Mouse (Mus musculus): ENCODE data around the gene Ptch2.

Gene Ptch2

DNA sequence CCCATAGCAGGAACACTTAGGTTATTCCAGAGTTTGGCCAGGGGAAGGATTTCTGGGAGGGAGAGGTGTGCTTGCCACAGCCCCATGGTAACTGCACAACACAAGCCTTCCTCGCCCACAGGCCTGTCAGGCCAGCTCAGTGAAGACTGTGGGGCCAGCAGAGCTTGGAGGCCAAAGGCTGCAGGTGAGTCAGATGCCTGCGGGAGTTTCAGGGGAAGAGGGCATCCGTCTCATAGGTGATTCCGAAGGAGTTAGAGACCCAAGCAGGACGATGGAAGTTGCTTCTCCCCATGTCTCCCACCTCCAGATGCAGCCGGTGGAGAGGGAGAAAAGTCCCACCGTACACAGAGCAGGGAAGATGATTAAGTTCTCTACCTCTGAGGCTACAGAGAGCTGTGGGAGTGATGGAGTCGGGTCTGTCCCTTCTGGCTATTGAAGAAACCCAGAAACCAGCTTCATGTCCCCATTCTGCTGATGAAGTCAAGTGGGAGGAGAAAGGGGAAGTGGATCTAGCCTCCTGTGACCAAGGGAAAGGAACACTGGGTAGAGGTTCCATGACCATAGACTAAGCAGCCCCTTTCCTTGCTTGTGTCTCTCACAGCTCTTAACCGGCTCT is 30.9 kb downstream of the Ptch2 start, which contains the start of gene Tctex1d4:
Gene Tctex1d4, plus strand, starts transcription at position 120 of the 616 bp plus-strand sequence.
- in situ Hi-C loops (cut with MboI, MseI), result no loop called here

DNA sequence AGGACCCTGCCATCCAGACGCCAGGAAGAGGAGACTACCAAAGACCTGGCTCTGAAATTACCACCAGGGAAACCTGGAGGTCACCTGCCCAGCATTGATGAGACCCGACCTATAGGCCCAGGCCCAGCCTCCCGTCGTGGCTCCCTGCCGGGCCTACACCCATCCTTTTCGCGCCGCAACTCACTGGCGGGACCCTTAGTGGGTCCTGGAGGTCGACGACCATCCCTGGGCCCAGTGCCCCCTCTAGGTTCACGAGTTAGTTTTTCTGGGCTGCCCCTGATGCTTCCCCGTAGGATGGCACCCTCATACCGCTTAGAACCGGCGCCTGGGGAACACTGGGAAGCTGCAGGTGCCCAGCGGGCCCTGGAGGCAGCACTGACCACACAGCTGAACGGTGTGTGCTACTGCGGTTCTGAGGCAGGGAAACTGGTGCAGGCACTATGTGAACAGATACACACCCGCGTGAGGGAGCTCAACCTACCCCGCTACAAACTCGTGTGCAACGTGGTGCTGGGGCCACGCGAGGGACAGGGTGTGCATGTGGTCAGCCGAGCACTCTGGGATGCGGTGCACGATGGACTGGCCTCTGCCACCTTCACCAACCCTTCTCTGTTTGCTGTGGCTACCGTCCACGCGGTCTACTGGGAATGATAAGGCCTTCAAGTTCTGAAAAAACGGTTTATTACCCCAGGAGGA is 32.3 kb downstream of the Ptch2 start:
- in situ Hi-C loops (cut with MboI, MseI), result no loop called here

DNA sequence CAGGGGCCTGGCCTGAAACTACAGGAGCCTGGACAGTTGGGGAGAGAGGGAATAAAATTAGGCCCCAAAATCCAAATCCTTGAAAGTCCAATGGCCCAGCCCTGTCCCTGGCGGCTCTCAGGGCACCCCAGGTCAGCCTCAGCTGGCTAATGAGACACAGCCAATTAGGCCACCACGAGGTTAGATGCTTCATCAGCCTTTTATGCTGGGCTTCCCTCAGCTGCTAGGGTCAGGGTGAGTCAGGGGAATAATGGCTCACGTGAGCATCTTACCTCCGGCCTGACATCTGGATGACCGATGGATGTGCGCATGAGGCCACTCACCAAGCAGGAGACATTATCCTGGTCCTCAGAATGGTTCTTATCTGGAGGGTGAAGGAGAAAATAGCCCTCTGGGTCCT is 34.9 kb downstream of the Ptch2 start:
- in situ Hi-C loops (cut with MboI, MseI), result loop anchor here in 1 of 2 experiments (5.0 kb wide), 1 partner anchor 133 kb away; the partner anchor contains the start of gene Hectd3

DNA sequence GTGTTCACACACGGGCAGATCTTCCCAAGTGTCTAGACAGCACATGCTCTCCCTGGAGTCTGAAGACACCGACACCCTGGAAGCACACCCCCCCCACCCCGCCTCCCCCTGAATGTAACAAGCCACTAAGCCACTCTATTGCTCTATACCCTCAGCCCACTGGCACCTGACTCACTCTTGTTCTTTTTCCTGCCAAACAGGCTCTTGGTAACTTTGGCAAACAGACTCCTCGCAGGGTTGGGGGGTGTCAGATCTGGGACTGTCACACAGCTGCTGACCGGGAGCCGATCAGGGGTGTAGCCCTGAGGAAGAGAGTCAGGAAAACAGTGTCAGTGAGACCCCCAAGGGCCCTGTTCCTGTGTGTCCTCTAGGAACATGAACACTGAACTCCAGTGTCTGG is 35.3 kb downstream of the Ptch2 start:
- in situ Hi-C loops (cut with MboI, MseI), result loop anchor here in 1 of 2 experiments (5.0 kb wide), 1 partner anchor 134 kb away; the partner anchor contains the start of gene Hectd3

DNA sequence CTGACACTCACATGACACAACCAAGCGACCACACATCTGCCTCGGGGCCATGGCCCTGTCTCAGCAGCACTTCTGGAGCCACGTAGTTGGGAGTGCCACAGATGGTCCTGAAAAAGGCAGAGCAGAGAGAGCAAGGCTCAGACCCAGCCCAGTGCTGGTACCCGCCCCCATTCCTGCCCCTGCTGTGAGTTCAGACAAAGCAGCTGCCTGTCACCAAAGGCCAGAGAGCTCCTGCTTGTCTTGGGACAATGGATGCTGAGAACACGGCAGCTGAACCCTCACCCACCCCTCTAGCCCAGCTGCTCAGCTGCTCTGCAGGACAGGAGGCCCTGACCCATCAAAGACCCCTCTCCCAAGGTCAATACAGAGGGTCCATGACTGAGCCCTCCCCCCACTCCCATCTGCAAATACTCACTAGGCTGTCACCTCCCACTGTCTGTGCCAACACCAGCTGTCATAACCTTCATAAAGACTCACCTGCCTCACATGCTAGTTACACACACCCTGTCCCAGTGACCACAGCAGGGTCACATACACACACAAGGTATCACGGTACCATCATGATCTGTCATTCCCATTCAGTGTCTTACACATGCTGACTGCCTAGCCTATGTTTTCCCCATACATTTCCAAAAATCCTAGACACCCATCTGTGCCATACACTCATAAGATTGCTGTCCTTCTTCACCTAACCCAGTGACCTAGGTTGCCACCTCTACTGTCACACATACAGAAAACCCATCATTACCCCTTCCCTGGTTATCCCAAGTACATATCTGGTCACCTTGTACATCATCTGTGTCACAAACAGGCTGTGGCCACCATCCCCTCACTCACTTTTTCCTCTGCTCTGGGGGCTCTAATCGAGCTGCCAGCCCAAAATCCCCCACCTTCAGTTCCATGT is 36.3 kb downstream of the Ptch2 start:
- in situ Hi-C loops (cut with MboI, MseI), result loop anchor here in 1 of 2 experiments (5.0 kb wide), 1 partner anchor 135 kb away; the partner anchor contains the start of gene Hectd3

DNA sequence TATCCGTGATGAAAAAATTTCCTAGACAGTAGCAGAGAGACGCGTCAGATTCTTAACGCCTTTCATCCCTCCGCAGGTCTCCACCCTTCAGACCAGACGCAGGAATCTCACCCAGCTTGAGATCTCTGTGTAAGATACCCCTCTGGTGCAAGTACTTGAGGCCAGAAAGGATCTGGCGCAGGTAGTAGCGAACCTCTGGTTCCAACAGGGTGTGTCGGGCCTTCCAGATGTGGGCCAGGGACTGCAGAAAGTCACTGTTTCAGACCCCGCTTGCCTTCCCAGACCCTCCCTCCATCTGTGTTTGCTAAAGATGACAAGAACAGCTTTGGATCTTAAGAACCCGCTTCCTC is 36.9 kb downstream of the Ptch2 start:
- in situ Hi-C loops (cut with MboI, MseI), result loop anchor here in 1 of 2 experiments (5.0 kb wide), 1 partner anchor 135 kb away; the partner anchor contains the start of gene Hectd3

DNA sequence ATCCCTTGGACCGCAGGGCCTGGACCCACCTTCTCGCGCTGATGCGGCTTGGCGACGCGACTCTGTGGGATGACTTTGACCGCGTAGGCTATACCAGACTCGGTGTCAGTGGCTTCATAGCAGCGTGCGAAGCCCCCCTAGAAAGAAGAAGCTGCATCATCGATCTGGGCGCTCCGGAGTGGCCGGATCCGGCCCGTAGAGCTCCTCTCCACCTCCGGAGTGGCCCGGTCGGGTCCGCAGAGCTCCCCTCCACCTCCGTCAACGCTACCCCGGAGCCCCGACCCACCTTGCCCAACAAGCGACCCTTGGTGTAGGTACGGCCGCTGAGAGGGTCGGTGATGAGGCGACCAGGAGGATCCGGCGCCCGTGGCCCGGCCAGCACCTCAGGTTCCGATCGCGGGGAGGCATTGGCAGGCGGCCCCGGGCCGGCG is 37.5 kb downstream of the Ptch2 start:
- in situ Hi-C loops (cut with MboI, MseI), result loop anchor here in 1 of 2 experiments (5.0 kb wide), 1 partner anchor 136 kb away; the partner anchor contains the start of gene Hectd3

DNA sequence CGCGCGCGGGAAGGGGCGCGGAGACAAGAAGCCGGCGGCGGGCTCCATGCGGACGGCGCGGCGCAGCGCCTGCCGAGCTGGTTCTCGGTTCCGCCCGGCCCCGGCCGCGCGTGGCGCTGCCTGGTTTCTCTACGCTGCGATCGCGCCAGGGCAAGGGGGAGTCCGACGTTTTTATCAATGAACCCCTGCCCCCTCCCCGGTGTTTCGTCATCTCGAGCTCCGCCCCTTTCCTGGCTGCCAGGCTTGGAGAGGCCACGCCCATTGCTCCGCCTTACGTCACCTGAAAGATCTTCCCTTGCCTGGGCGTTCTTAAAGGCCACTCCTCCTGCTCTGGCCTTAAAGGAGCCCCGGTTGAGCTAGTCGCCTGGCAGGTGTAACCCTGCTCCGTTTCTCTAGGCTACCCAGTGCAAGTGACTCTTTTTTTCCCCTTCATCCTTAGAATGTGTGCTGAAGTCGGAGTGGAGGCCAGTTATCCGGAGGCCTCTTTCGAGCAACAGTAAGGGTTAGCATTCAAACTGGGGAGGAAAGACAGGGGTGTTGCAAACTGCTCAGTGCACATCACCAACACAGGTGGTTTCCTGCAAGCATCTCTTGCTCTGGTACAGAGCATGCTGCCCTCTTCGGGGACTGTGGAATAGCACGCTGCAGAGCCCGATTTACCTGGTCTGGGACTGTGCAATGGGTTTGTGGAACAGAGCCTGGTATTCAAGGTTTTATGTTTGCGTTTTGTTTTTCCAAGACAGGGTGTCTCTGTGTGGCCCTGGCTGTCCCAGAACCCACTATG is 38.1 kb downstream of the Ptch2 start, which contains the start of gene Plk3:
Gene Plk3, minus strand, starts transcription at position 147 of the 784 bp plus-strand sequence.
- in situ Hi-C loops (cut with MboI, MseI), result loop anchor here in 1 of 2 experiments (5.0 kb wide), 1 partner anchor 137 kb away; the partner anchor contains the start of gene Hectd3

DNA sequence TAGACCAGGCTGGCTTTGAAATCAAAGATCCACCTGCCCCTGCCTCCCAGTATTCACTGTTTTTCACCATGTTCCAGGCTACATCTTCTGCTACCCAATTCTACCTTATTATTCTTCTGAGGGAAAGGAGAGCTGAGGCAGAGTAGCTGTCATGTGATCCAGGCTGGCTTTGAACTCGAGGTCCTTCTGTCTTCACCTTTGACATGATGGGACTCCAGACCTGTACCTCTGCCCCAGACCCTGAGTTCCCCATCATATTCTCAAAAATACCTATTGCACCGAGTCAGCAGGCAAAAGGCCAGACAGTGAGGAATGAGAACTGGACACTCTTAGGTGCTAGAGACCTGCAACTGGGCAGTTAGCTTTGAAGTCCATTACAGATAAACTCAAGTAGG is 38.7 kb downstream of the Ptch2 start:
- in situ Hi-C loops (cut with MboI, MseI), result loop anchor here in 1 of 2 experiments (5.0 kb wide), 1 partner anchor 137 kb away; the partner anchor contains the start of gene Hectd3

DNA sequence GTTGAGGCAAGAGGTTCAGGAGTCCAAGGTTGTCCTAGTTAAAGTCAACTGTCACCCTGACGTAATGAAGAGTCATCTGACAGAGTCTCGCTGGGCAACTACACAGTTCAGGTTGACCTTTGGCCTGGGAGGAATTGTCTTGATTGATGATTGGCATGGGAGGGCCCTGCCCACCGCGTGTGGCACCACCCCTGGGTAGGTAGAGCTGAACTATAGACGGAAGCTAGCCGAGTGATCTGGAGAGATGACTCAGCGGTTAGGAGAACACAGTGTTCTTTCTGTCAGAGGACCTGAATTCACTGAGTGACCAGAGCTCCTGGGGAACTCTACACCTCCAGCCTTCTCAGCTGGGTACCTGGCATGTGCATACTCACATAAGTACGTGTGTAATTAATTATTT is 40.2 kb downstream of the Ptch2 start:
- in situ Hi-C loops (cut with MboI, MseI), result no loop called here

DNA sequence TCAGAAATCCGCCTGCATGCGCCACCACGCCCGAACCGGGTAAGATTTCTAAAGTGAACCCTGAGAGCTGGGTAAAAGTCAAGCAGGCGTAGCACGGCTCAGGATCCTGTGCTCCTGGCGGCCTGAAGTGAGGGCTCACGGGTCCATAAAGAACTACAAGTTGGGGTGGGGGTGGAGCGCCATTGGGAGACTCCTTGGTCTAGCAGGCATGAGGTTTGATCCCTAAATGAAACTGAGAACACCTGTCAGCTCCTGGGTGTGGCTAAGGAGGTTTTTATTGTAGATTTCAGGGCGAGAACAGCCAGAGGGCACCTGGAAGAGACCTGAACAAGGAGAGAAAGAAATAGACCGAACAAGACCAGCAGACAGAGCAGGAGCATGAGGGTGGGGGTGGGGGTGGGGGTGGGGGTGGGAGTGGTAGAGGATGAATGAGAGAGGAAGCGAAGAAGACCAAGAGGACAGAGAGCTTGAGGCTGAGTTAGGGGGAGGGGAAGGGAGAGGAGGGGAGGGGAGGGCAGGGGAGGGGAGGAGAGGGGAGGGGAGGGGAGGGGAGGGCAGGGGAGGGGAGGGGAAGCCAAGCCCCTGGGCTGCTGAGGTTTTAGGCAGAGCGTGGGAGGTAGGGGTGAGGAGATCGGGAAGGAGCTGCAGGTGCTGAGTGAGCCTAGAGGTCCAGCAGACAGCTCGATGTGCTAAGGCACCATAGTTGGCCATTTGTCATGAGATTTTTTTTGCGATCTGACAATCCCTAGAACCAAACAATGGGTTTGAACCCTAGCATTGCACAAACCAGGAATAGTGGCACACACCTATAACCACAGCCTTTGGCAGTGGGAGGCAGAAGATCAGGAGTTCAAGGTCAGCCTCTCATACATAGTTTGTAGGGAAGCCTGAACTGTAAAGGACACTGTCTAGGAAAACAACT is 42.7 kb downstream of the Ptch2 start:
- in situ Hi-C loops (cut with MboI, MseI), result no loop called here

DNA sequence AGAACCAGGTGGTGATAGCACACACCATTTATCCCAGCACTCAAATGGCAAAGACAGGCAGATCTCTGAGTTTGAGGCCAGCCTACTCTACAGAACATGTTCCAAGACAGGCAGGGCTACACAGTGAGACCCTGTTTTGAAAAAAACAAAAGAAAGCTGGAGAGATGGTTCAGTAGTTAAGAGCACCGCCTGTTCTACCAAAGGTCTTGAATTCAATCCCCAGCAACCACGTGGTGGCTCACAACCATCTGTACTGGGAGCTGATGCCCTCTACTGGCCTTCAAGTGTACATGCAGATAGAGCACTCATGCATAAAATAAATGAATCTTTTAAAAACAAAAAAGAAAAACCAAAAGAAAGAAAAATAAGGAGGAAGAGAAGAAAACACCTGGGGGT is 43.3 kb downstream of the Ptch2 start:
- in situ Hi-C loops (cut with MboI, MseI), result no loop called here

DNA sequence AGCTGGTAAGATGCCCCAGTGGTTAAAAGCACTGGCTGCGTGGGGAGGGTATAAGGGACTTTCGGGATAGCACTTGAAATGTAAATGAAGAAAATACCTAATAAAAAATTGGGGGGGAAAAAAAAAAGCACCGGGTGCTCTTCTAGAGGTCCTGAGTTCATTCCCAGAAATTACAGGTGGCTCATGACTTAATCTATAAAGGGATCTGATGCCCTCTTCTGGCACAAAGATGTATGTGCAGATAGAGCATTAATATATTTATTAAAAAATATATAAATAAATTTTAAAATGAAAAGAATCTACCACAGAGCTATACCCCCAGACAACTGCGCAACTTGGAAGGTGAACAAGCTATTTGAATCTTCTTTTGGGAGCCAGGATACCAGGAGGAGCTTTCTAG is 44.7 kb downstream of the Ptch2 start:
- in situ Hi-C loops (cut with MboI, MseI), result loop anchor here (5.0 kb wide), 3 partner anchors 143 to 318 kb away; partner anchors contain the start of genes Hectd3 (in 1 of the 2) and Hpdl (in 1 of the 2)

DNA sequence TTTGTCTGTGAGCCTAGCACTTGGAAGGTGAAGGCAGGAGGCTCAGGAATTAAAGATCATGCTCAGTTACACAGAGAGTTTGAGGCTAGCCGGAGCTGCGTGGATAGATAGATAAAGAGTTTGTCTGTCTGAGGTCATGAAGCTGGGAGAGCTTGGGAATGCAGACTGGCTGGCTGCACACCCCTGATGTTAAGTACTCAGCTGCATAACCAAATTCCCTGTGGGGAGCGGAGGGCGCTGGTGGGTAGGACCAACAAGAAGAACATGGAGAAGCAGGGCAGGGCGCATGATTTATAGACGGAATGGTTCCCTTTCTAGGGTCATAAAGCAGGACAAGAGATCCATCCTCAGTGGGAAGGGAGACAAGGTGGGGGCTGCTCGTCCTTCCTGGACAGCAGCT is 47.1 kb downstream of the Ptch2 start:
- in situ Hi-C loops (cut with MboI, MseI), result loop anchor here (5.0 kb wide), 3 partner anchors 146 to 321 kb away; partner anchors contain the start of genes Hectd3 (in 1 of the 2) and Hpdl (in 1 of the 2)

DNA sequence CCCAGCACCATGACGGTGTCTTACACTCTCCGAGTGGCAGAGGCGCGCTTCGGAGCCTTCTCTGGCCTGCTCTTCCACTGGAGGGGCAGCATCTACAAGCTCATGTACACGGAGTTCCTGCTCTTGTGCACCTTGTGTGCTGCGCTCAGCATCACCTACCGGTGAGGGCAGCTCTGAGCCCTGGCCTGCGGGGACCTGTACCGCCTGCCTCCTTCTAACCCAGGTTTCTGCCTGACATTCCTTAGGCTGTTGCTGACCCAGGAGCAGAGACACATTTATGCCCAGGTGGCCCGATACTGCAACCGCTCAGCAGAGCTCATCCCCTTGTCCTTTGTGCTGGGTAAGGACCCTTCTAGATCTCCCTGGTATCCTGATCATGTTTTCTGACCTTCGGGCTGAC is 49.4 kb downstream of the Ptch2 start:
- in situ Hi-C loops (cut with MboI, MseI), result no loop called here

DNA sequence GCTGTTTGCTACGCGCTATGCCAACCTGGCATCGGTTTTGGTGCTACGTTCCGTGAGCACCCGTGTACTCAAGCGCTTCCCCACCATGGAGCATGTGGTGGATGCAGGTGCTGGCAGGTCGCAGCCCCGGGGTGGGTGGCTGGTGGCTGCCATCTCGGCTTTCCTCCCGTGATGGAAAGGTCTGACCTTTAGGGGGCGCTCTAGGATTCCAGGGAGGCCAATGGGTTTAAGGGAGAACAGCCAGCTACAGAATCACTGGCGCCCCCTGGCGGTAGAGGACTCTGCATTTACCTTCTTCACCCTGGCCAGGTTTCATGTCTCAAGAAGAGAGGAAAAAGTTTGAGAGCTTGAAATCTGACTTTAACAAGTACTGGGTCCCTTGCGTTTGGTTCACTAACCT is 50.3 kb downstream of the Ptch2 start:
- in situ Hi-C loops (cut with MboI, MseI), result no loop called here

DNA sequence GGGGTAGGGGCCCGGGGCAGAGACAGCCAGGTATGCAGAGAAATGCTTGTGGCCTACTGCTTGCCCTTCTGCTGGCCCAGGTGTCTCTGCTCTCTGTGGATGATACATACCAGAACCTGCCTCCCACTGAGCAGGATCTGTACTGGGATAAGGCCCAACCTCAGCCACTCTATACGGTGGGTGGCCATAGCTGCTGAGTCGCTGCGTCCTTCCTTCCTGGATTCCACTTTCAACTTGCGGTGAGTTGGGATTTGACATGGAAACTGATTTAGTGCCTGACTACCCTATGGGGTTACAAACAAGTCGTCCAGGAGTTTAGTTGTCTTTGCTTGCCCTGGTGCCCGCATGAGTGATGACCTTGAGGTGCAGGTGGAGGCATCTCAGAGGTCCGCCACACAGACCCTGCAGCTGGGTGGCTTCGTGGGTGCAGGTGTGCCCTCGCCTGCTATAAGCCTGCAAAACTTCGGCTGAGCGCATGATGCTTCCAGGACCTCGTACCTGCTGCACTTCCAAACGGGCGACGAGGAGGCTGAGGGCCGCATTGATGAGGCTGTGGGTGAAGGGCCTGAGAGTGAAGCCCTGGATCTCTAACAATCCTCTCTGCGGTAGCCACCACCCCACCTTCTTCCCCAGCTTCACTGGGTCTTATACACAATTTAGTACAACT is 52.3 kb downstream of the Ptch2 start:
- in situ Hi-C loops (cut with MboI, MseI), result no loop called here

DNA sequence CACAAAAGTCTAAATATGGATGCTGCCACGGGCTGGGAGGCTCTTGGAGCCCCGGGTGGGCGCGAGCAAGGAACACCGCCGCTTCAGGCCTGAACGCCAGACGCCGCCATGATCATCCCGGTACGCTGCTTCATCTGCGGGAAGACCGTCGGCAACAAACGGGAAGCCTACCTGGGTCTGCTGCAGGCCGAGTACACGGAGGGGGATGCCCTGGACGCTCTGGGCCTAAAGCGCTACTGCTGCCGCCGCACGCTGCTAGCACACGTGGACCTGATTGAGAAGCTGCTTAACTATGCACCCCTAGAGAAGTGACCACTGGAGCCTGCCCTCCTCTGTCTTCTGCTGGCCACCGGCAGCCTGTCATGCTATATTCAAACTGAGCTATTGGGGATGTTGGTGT is 52.9 kb downstream of the Ptch2 start:
- in situ Hi-C loops (cut with MboI, MseI), result no loop called here

All from T-helper 17 cell (primary cell).